Mouse (Mus musculus) MEL (cell line): ENCODE results near the gene Runx3. TPM values are rescaled to one million over a fixed set of nuclear protein-coding genes. Genes with fewer than 3 reads are reported as not detected.

Experiments
- DNase-seq: peaks from one replicate; pipeline ENCODE4 v3.0.0; 2011; ENCODE audit warnings: low read depth, low spot score
- H3K27ac ChIP-seq: 2 replicates; pipeline ENCODE4 v1.5.1; 2012; ENCODE audit warnings: low read depth, mild to moderate bottlenecking, control low read depth, low read length, moderate library complexity; ENCODE audit not compliant: control insufficient read depth
- H3K27me3 ChIP-seq, 2 experiments: fragments of 150-350 bp in 1 of 2; sonication (generic) in 1 of 2; 2 replicates each; pipeline ENCODE4 v1.6.1; 2012; ENCODE audit warnings: low read length in 2 of 2, mild to moderate bottlenecking in 2 of 2, improper control_type of control experiment in 1 of 2, moderate library complexity in 1 of 2; ENCODE audit not compliant: insufficient read depth in 2 of 2, control insufficient read depth in 1 of 2
- H3K36me3 ChIP-seq, 2 experiments: 2 replicates each; pipeline ENCODE4 v1.6.1; 2012 to 2014; ENCODE audit warnings: low read length in 2 of 2, improper control_type of control experiment in 1 of 2, inconsistent platforms in 1 of 2, mild to moderate bottlenecking in 1 of 2; ENCODE audit not compliant: insufficient read depth in 2 of 2, control insufficient read depth in 1 of 2
- H3K4me1 ChIP-seq, 2 experiments: fragments of 150-350 bp in 1 of 2; sonication (generic) in 1 of 2; 2 replicates each; pipeline ENCODE4 v1.6.1; 2012; ENCODE audit warnings: low read length in 2 of 2, improper control_type of control experiment in 1 of 2, mild to moderate bottlenecking in 1 of 2; ENCODE audit not compliant: insufficient read depth in 2 of 2, control insufficient read depth in 1 of 2
- H3K4me3 ChIP-seq, 2 experiments: fragments of 150-350 bp in 1 of 2; sonication (generic) in 1 of 2; 2 replicates each; pipeline ENCODE4 v1.5.1; 2012; ENCODE audit warnings: low read depth in 2 of 2, low read length in 2 of 2, mild to moderate bottlenecking in 2 of 2, moderate library complexity in 2 of 2, control low read depth in 1 of 2, improper control_type of control experiment in 1 of 2; ENCODE audit not compliant: control insufficient read depth in 1 of 2, insufficient read depth in 1 of 2
- H3K79me2 ChIP-seq: 2 replicates; pipeline ENCODE4 v1.6.1; 2012; ENCODE audit warnings: mild to moderate bottlenecking, low read length, moderate library complexity; ENCODE audit not compliant: control insufficient read depth, poor library complexity, insufficient read depth
- H3K9ac ChIP-seq: 2 replicates; pipeline ENCODE4 v1.6.1; 2012; ENCODE audit warnings: low read depth, mild to moderate bottlenecking, control low read depth, low read length, moderate library complexity; ENCODE audit not compliant: control insufficient read depth, poor library complexity, severe bottlenecking
- H3K9me3 ChIP-seq: fragments of 150-350 bp; sonication (generic); replicated peaks from 2 replicates; pipeline ENCODE4 v1.6.1; 2012; ENCODE audit warnings: mild to moderate bottlenecking, low read length, improper control_type of control experiment, moderate library complexity; ENCODE audit not compliant: insufficient read depth
- BHLHE40 ChIP-seq: IDR thresholded peaks from 2 replicates; pipeline ENCODE4 v1.6.1; 2012; ENCODE audit warnings: low read depth, mild to moderate bottlenecking, inconsistent platforms, low read length, improper control_type of control experiment, borderline replicate concordance
- CHD2 ChIP-seq: IDR thresholded peaks from 2 replicates; pipeline ENCODE4 v1.6.1; 2011; ENCODE audit warnings: low read length, improper control_type of control experiment
- E2F4 ChIP-seq: IDR thresholded peaks from 2 replicates; pipeline ENCODE4 v1.6.1; 2011; ENCODE audit warnings: low read depth, low read length, improper control_type of control experiment, borderline replicate concordance
- ELF1 ChIP-seq: IDR thresholded peaks from 2 replicates; pipeline ENCODE4 v1.6.1; 2014; ENCODE audit warnings: low read depth, mild to moderate bottlenecking, inconsistent platforms, low read length, improper control_type of control experiment, moderate library complexity
- ETS1 ChIP-seq: IDR thresholded peaks from 2 replicates; pipeline ENCODE4 v1.6.1; 2012; ENCODE audit warnings: low read depth, mild to moderate bottlenecking, inconsistent platforms, low read length, improper control_type of control experiment, moderate library complexity
- GATA1 ChIP-seq: IDR thresholded peaks from 2 replicates; pipeline ENCODE4 v1.6.1; 2011; ENCODE audit warnings: low read depth, low read length, improper control_type of control experiment
- HCFC1 ChIP-seq: IDR thresholded peaks from 2 replicates; pipeline ENCODE4 v1.6.1; 2012; ENCODE audit warnings: low read depth, mild to moderate bottlenecking, inconsistent platforms, low read length, improper control_type of control experiment, moderate library complexity
- MAFK ChIP-seq: IDR thresholded peaks from 2 replicates; pipeline ENCODE4 v1.6.1; 2011; ENCODE audit warnings: low read depth, mild to moderate bottlenecking, low read length, improper control_type of control experiment, borderline replicate concordance
- MXI1 ChIP-seq: IDR thresholded peaks from 2 replicates; pipeline ENCODE4 v1.6.1; 2011; ENCODE audit warnings: mild to moderate bottlenecking, low read depth, low read length, improper control_type of control experiment
- MYC ChIP-seq: IDR thresholded peaks from 2 replicates; pipeline ENCODE4 v1.6.1; 2011; ENCODE audit warnings: low read depth, mild to moderate bottlenecking, low read length, improper control_type of control experiment, moderate library complexity
- NELFE ChIP-seq: IDR thresholded peaks from 2 replicates; pipeline ENCODE4 v1.6.1; 2011; ENCODE audit warnings: low read depth, low read length, improper control_type of control experiment
- NRF1 ChIP-seq: IDR thresholded peaks from 2 replicates; pipeline ENCODE4 v1.6.1; 2014; ENCODE audit warnings: low read depth, mild to moderate bottlenecking, inconsistent platforms, low read length, improper control_type of control experiment, moderate library complexity; ENCODE audit not compliant: poor library complexity, insufficient read depth, severe bottlenecking
- POLR2A ChIP-seq, 2 experiments: IDR thresholded peaks; 2 replicates each; pipeline ENCODE4 v1.6.1; 2011 to 2012; ENCODE audit warnings: low read length in 2 of 2, mild to moderate bottlenecking in 2 of 2, control low read depth in 1 of 2, improper control_type of control experiment in 1 of 2, low read depth in 1 of 2, moderate library complexity in 1 of 2; ENCODE audit not compliant: control insufficient read depth in 1 of 2, insufficient read depth in 1 of 2, poor library complexity in 1 of 2
- RAD21 ChIP-seq: IDR thresholded peaks from 2 replicates; pipeline ENCODE4 v1.6.1; 2011; ENCODE audit warnings: mild to moderate bottlenecking, low read depth, low read length, improper control_type of control experiment
- SMC3 ChIP-seq: IDR thresholded peaks from 2 replicates; pipeline ENCODE4 v1.6.1; 2011; ENCODE audit warnings: low read depth, low read length, improper control_type of control experiment
- TAL1 ChIP-seq: IDR thresholded peaks from 2 replicates; pipeline ENCODE4 v1.6.1; 2012; ENCODE audit warnings: mild to moderate bottlenecking, inconsistent platforms, low read length, moderate library complexity, mixed read lengths
- TBP ChIP-seq: IDR thresholded peaks from 2 replicates; pipeline ENCODE4 v1.8.0; 2011; ENCODE audit warnings: low read depth, low read length, improper control_type of control experiment
- USF1 ChIP-seq: IDR thresholded peaks from 2 replicates; pipeline ENCODE4 v1.6.1; 2014; ENCODE audit warnings: low read depth, mild to moderate bottlenecking, inconsistent platforms, low read length, improper control_type of control experiment, moderate library complexity
- ZC3H11A ChIP-seq: IDR thresholded peaks from 2 replicates; pipeline ENCODE4 v1.6.1; 2012; ENCODE audit warnings: low read depth, mild to moderate bottlenecking, inconsistent platforms, low read length, improper control_type of control experiment
- ZKSCAN1 ChIP-seq: IDR thresholded peaks from 2 replicates; pipeline ENCODE4 v1.6.1; 2012; ENCODE audit warnings: low read depth, mild to moderate bottlenecking, inconsistent platforms, low read length, improper control_type of control experiment, moderate library complexity
- polyA plus RNA-seq, 2 experiments: library from polyadenylated mRNA; stranded (reverse) in 1 of 2; unstranded in 1 of 2; fragments of >175 nt in 1 of 2; fragments of >200 nt in 1 of 2; gene quantifications; 2 replicates each; pipeline versions ENCODE4 v1.2.1 to v1.2.4; 2012; ENCODE audit warnings: low replicate concordance in 2 of 2, low read depth in 1 of 2; ENCODE audit not compliant: insufficient read length in 2 of 2, insufficient read depth in 1 of 2, missing spikeins in 1 of 2
- total RNA-seq: library from RNA; depleted of rRNA; stranded (reverse); fragments of 300-350 nt; gene quantifications from 2 replicates; pipeline ENCODE4 v1.2.3, GENCODE M21; 2012

Gene Runx3
- total and polyA plus RNA-seq, 3 experiments: 4.3 to 29.2 TPM; not detected in 1

GRCm38 (mm10) chr4:135128841-135129520 lies 8.5 kb downstream of the Runx3 start:
- no peak for TF ChIP-seq GATA1
- no peak for TF ChIP-seq E2F4
- peak; percentile 30; the same call in 1 of the 2 replicates for TF ChIP-seq NELFE
- no peak for TF ChIP-seq HCFC1
- no peak for TF ChIP-seq CHD2
- TF ChIP-seq TAL1: no peak
- TF ChIP-seq ZC3H11A: no peak
- TF ChIP-seq USF1: no peak
- TF ChIP-seq TBP: peak; percentile 20; the same call in 1 of the 2 replicates
- no peak for TF ChIP-seq BHLHE40
- TF ChIP-seq SMC3: no peak
- no peak for TF ChIP-seq MAFK
- no peak for TF ChIP-seq ELF1
- peak in 1 of 2 experiments; percentile 53; a peak in 1 of 4 replicates for TF ChIP-seq POLR2A (IDR thresholded peaks at IDR 0.05; ENCODE audit: control insufficient read depth in 1 of 2, insufficient read depth in 1 of 2, low read depth in 1 of 2, low read length in 2 of 2, poor library complexity in 1 of 2)
- no peak for TF ChIP-seq MYC
- TF ChIP-seq RAD21: no peak
- TF ChIP-seq NRF1: peak; percentile 70

GRCm38 (mm10) chr4:135130156-135130555 lies 9.7 kb downstream of the Runx3 start:
- no peak overlapping the region for H3K4me3 ChIP-seq
- peaks cover 0 to 5% of the 10 kb centered on the region in 2 experiments; a peak in 2 of 4 replicates for H3K36me3 ChIP-seq
- no peak for DNase-seq
- H3K27me3 ChIP-seq: no peaks in the 10 kb centered on the region
- H3K9me3 ChIP-seq: no peaks in the 10 kb centered on the region
- no peak overlapping the region for H3K9ac ChIP-seq
- no peak overlapping the region for H3K27ac ChIP-seq
- no peaks in the 10 kb centered on the region for H3K79me2 ChIP-seq
- TF ChIP-seq MXI1 (no peak), ZKSCAN1 (peak; percentile 72; the same call in 1 of the 2 replicates), ETS1 (no peak)
- peaks cover 2 to 15% of the 10 kb centered on the region in 2 experiments; a peak in 3 of 4 replicates for H3K4me1 ChIP-seq

More at GRCm38 (mm10) chr4:135128841-135129520, 8.5 kb downstream of the Runx3 start:
- H3K79me2 ChIP-seq: no peaks in the 10 kb centered on the region
- peaks cover 0 to 5% of the 10 kb centered on the region in 2 experiments; a peak in 2 of 4 replicates for H3K36me3 ChIP-seq
- H3K4me3 ChIP-seq: peak overlapping the region; percentile 45 to 56
- no peaks in the 10 kb centered on the region for H3K27me3 ChIP-seq
- peak overlapping the region; percentile 45 for H3K27ac ChIP-seq
- peaks cover 2 to 15% of the 10 kb centered on the region in 2 experiments; a peak in 3 of 4 replicates for H3K4me1 ChIP-seq
- no peaks in the 10 kb centered on the region for H3K9me3 ChIP-seq
- peak overlapping the region; percentile 43 for H3K9ac ChIP-seq
- DNase-seq: peak; percentile 92
